Mouse (Mus musculus): ENCODE measurements at regions not wholly inside any gene's neighbourhood (a gene's known extent, or its start where the extent isn't known, plus 50 kb on each side); places are given as distances from the start of the nearest gene placed in this dataset.

DNA sequence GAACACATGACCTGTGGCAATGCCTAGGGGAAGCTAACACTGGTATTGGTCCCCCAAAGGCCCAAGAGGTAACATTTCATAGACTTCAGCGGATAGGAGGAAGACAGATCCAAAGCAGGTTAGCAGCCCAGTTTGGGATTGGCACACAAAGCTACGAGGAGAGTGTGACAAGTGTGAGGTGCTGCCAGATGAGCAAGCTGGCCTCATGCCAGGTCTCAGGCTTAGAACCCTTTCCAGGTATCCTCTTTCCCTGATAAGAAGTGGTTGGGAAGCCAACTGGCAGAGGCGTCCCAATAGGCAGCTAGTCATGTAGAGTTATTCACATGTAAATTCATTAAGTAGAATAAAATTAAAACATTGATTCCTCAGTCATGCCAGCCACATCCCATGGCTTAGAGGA lies 112.3 kb upstream of the Ntm start:
- TF ChIP-seq ZC3H11A (IDR thresholded peaks at IDR 0.05; ENCODE audit: borderline replicate concordance, low read depth, low read length): no peak
- no peak for TF ChIP-seq MAFK (IDR thresholded peaks at IDR 0.05; ENCODE audit: insufficient read depth, low read depth, low read length)
- no peak for TF ChIP-seq ZNF384 (IDR thresholded peaks at IDR 0.05; ENCODE audit: low read depth, low read length)
- TF ChIP-seq HCFC1 (IDR thresholded peaks at IDR 0.05; ENCODE audit: borderline replicate concordance, insufficient read depth, low read length): no peak

Measured in ES-E14 (cell line).